Mouse (Mus musculus) intestine, embryonic 14.5 days (tissue): Measurements from ENCODE around the gene Bmpr2. TPM values are rescaled to one million over a fixed set of nuclear protein-coding genes. Genes with fewer than 3 reads are reported as not detected.

Experiments
- ATAC-seq: fragments of 200-750 bp; cut with Nextera tagmentation; replicated peaks from 2 replicates; pipeline ENCODE4 v1.8.0; 2017; ENCODE audit warnings: low read depth, moderate number of reproducible peaks, moderate TSS enrichment, moderate library complexity; ENCODE audit not compliant: low FRiP score, low TSS enrichment
- DNase-seq: peaks from one replicate; pipeline ENCODE4 v3.0.0-alpha.2; 2018; ENCODE audit warnings: low spot score
- H3K27ac ChIP-seq: fragments of 300-500 bp; sonication (generic); 2 replicates; pipeline ENCODE4 v1.5.1; 2014; ENCODE audit warnings: low read depth, mild to moderate bottlenecking, control low read depth
- H3K27me3 ChIP-seq: fragments of 300-500 bp; sonication (generic); replicated peaks from 2 replicates; pipeline ENCODE4 v1.6.1; 2014; ENCODE audit warnings: low read length, control low read depth; ENCODE audit not compliant: control insufficient read depth, insufficient read depth
- H3K36me3 ChIP-seq: fragments of 300-500 bp; sonication (generic); 2 replicates; pipeline ENCODE4 v1.6.1; 2014; ENCODE audit warnings: low read length, control low read depth; ENCODE audit not compliant: control insufficient read depth, insufficient read depth
- H3K4me1 ChIP-seq: fragments of 300-500 bp; sonication (generic); replicated peaks from 2 replicates; pipeline ENCODE4 v1.6.1; 2014; ENCODE audit warnings: low read length, control low read depth, mixed read lengths; ENCODE audit not compliant: control insufficient read depth, insufficient read depth
- H3K4me2 ChIP-seq: fragments of 300-500 bp; sonication (generic); 2 replicates; pipeline ENCODE4 v1.6.1; 2014; ENCODE audit warnings: low read length
- H3K4me3 ChIP-seq: fragments of 300-500 bp; sonication (generic); 2 replicates; pipeline ENCODE4 v1.5.1; 2014; ENCODE audit warnings: low read depth, low read length, control low read depth, mixed read lengths
- H3K9ac ChIP-seq: fragments of 300-500 bp; sonication (generic); 2 replicates; pipeline ENCODE4 v1.6.1; 2014; ENCODE audit warnings: mild to moderate bottlenecking, low read length
- H3K9me3 ChIP-seq: fragments of 300-500 bp; sonication (generic); 2 replicates; pipeline ENCODE4 v1.6.1; 2016; ENCODE audit warnings: low read length, control low read depth; ENCODE audit not compliant: control insufficient read depth
- WGBS: fragments of 180-500 bp; shearing (Covaris S2); extraction: QIAGEN DNeasy Blood & Tissue Kit; methylation state at CpG from one replicate; pipeline ENCODE4 v1.1.7; 2014; 5-methylcytosine and 5-hydroxymethylcytosine counted together
- polyA plus RNA-seq: library from polyadenylated mRNA; unstranded; fragments of >200 nt; fragmentation: Nextera tagmentation; extraction: Ambion mirVana; gene quantifications from 2 replicates; pipeline ENCODE4 v1.2.1, GENCODE M21; 2014

The Bmpr2 gene
- polyA plus RNA-seq, 1 experiment from 2014 or later: 11.9 TPM

DNA sequence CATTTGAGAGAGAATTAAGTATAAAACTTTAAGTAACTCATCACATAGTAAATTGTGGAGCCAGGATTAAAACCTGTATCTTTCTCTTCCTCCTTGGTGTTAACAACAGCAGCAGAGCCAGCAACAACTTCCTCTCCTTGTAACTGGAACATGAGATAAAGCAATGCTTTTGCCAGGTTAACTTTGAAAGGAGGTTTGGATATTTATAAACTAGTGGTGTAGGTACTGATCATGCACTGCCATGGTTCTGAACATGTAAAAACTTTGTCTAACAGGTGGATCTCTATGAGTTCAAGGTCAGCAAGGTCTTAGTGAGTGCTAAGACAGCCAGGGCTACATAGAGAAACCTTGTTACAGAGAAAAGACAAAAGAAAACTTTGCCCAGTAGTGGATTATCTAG lies 3.4 kb downstream of the Bmpr2 start:
- Histone ChIP-seq H3K27ac (no peak overlapping the region), H3K4me3 (peak overlapping the region; percentile 31), H3K9me3 (no peaks in the 10 kb centered on the region), H3K9ac (no peak overlapping the region; the same call in 1 of the 2 replicates), H3K36me3 (no peaks in the 10 kb centered on the region), H3K27me3 (no peaks in the 10 kb centered on the region), H3K4me2 (peak overlapping the region; percentile 56), H3K4me1 (peaks cover 8% of the 10 kb centered on the region; the same call in 1 of the 2 replicates)
- no peak for DNase-seq
- no peak for ATAC-seq

DNA sequence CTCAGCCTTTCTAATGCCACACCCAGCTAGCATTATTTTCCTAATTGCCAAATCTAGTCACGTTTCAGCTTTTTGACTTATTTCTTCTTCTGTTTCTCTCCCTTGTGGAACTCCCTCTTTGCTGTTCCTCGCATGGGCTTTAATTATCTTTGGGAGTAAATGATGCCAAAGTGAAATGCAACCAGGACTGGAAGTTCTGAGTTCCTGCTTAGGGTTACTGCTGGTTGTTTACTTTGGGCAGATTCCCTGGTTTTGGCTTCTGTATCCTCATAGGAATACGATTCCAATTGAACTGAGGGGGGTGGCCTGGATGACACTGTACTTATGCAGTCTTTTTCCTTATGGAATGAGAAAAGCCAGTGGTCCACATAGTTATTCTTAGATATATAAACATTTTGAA lies 8.7 kb downstream of the Bmpr2 start:
- no peak overlapping the region for H3K27ac ChIP-seq
- DNase-seq: no peak
- ATAC-seq: no peak
- H3K4me1 ChIP-seq: peaks cover 8% of the 10 kb centered on the region; the same call in 1 of the 2 replicates
- H3K9me3 ChIP-seq: no peaks in the 10 kb centered on the region
- WGBS: 46% methylated on average over 3 of the region's 3 CpGs
- H3K27me3 ChIP-seq: no peaks in the 10 kb centered on the region
- no peak overlapping the region for H3K4me3 ChIP-seq
- H3K9ac ChIP-seq: no peak overlapping the region
- H3K36me3 ChIP-seq: no peaks in the 10 kb centered on the region
- no peak overlapping the region for H3K4me2 ChIP-seq

GRCm38 (mm10) chr1:59781080-59781479 lies 17.9 kb downstream of the Bmpr2 start:
- no peak overlapping the region for H3K4me2 ChIP-seq
- 83% methylated on average over 1 of the region's 1 CpGs for WGBS
- no peak overlapping the region for H3K4me3 ChIP-seq
- H3K4me1 ChIP-seq: no peaks in the 10 kb centered on the region
- H3K9ac ChIP-seq: no peak overlapping the region
- H3K36me3 ChIP-seq: no peaks in the 10 kb centered on the region; the same call in 1 of the 2 replicates
- DNase-seq (no peak), ATAC-seq (no peak)
- H3K9me3 ChIP-seq: no peaks in the 10 kb centered on the region
- no peaks in the 10 kb centered on the region for H3K27me3 ChIP-seq
- no peak overlapping the region for H3K27ac ChIP-seq

DNA sequence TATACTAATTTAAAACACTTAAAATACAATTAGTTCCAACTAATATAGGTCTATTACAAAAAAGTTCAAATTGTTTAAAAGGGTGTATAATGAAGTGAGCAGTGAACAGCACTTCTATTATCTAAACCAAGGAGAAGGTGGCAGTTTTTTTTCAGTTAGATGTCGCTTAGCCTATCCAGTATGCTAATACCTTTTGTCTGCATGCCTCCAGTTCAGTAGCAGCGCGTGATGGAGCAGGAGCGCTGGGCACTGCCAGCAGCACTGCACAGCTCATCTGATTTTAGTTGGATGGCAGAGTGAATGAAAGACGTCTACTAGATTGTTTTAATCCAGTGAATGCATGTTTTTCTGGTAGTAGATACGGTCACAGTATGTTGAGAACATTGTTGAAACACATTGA lies 25.8 kb downstream of the Bmpr2 start:
- no peak overlapping the region for H3K4me2 ChIP-seq
- no peaks in the 10 kb centered on the region for H3K9me3 ChIP-seq
- ATAC-seq (no peak), DNase-seq (no peak)
- no peaks in the 10 kb centered on the region for H3K4me1 ChIP-seq
- no peak overlapping the region for H3K27ac ChIP-seq
- WGBS: 81% methylated on average over 6 of the region's 6 CpGs
- no peaks in the 10 kb centered on the region for H3K27me3 ChIP-seq
- no peak overlapping the region for H3K4me3 ChIP-seq
- H3K36me3 ChIP-seq: no peaks in the 10 kb centered on the region
- no peak overlapping the region for H3K9ac ChIP-seq

GRCm38 (mm10) chr1:59789741-59790140 lies 26.5 kb downstream of the Bmpr2 start:
- Histone ChIP-seq H3K27me3 (no peaks in the 10 kb centered on the region), H3K4me1 (no peaks in the 10 kb centered on the region), H3K9me3 (no peaks in the 10 kb centered on the region), H3K4me2 (no peak overlapping the region), H3K27ac (no peak overlapping the region), H3K9ac (no peak overlapping the region), H3K4me3 (no peak overlapping the region), H3K36me3 (no peaks in the 10 kb centered on the region)
- DNase-seq: no peak
- 82% methylated on average over 5 of the region's 5 CpGs for WGBS
- no peak for ATAC-seq

DNA sequence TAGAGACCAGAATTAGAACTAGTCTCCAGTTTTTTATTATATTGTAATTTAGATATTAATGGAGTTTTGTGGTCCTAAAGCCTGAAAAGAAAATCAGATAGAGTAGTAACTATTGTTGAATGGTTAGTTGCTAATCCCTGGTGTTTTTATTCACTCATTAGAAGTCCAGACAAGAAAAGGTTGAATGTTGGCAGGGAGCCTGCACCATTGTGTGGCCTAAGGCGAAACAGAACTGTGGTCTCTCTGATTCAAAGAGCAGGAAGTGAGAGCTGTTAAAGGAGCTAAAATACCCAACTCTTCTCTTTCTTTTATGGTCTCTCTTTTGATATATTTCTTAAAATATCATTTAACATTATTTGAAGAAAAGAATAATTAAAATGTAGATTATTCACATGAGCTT lies 32.1 kb downstream of the Bmpr2 start:
- Histone ChIP-seq H3K27ac (no peak overlapping the region), H3K9me3 (no peaks in the 10 kb centered on the region), H3K4me2 (no peak overlapping the region), H3K4me3 (no peak overlapping the region), H3K4me1 (0 out of 2 replicates have a peak, but pooled peaks cover 2% of the 10 kb centered on the region), H3K27me3 (no peaks in the 10 kb centered on the region), H3K9ac (no peak overlapping the region), H3K36me3 (no peaks in the 10 kb centered on the region)
- WGBS: 55% methylated on average over 1 of the region's 1 CpGs
- DNase-seq (no peak), ATAC-seq (no peak)

DNA sequence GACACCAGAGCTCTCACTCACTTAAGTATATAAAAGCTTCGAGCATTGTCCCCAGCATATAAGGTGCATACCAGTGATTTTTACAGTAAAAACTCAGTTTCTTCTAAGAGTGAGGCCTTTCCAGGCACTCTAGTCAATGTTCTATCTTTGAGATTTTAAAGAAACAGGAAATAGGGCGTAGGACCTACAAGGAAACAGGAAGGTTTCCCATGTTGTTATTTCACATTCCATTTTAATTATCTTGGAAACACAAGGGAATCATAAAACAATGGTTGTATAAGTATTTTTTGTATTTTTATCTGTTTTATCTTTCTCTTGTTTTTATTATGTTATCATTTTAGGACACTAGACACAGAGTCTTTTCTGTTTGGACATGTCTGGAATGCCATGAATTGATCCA lies 34.7 kb downstream of the Bmpr2 start:
- 71% methylated on average over 2 of the region's 2 CpGs for WGBS
- Histone ChIP-seq H3K4me3 (no peak overlapping the region), H3K27me3 (no peaks in the 10 kb centered on the region), H3K4me2 (no peak overlapping the region), H3K36me3 (no peaks in the 10 kb centered on the region), H3K27ac (no peak overlapping the region), H3K4me1 (0 out of 2 replicates have a peak, but pooled peaks cover 2% of the 10 kb centered on the region), H3K9ac (no peak overlapping the region), H3K9me3 (no peaks in the 10 kb centered on the region)
- no peak for ATAC-seq
- DNase-seq: no peak

GRCm38 (mm10) chr1:59804363-59804762 lies 41.2 kb downstream of the Bmpr2 start:
- DNase-seq: no peak
- WGBS: 25% methylated on average over 2 of the region's 2 CpGs

GRCm38 (mm10) chr1:59809921-59810320 lies 46.7 kb downstream of the Bmpr2 start:
- ATAC-seq: no peak
- no peak for DNase-seq
- no peaks in the 10 kb centered on the region for H3K4me1 ChIP-seq
- H3K9ac ChIP-seq: no peak overlapping the region
- 77% methylated on average over 2 of the region's 2 CpGs for WGBS
- H3K36me3 ChIP-seq: peaks cover 5% of the 10 kb centered on the region; the same call in 1 of the 2 replicates
- no peak overlapping the region for H3K27ac ChIP-seq
- no peaks in the 10 kb centered on the region for H3K27me3 ChIP-seq
- H3K9me3 ChIP-seq: no peaks in the 10 kb centered on the region
- no peak overlapping the region for H3K4me2 ChIP-seq
- no peak overlapping the region for H3K4me3 ChIP-seq

More at GRCm38 (mm10) chr1:59804363-59804762, 41.2 kb downstream of the Bmpr2 start:
- Histone ChIP-seq H3K4me1 (peaks cover 11% of the 10 kb centered on the region; the same call in 1 of the 2 replicates), H3K9ac (no peak overlapping the region), H3K4me3 (no peak overlapping the region), H3K27ac (no peak overlapping the region), H3K27me3 (no peaks in the 10 kb centered on the region), H3K4me2 (no peak overlapping the region), H3K36me3 (no peaks in the 10 kb centered on the region), H3K9me3 (no peaks in the 10 kb centered on the region)
- ATAC-seq: no peak
